Mouse (Mus musculus): ENCODE measurements around the gene Knl1. TPM values are rescaled to one million over a fixed set of nuclear protein-coding genes. Genes with fewer than 3 reads are reported as not detected.

Knl1 gene
- 1 to 10 TPM; 8.8 to 9.2 TPM for polyA plus RNA-seq (2017; shearing (Covaris generic))

GRCm38 (mm10) chr2:119046649-119047611, at the start of gene Knl1:
Gene Knl1, plus strand, starts transcription at chr2:119047119.

GRCm38 (mm10) chr2:119028941-119029551, 17.9 kb upstream of the Knl1 start, which contains the start of gene Ccdc32:
Gene Ccdc32, minus strand, starts transcription at chr2:119029393.

GRCm38 (mm10) chr2:119034656-119035396, 12.1 kb upstream of the Knl1 start, which contains the start of gene Rpusd2:
Gene Rpusd2, plus strand, starts transcription at chr2:119034790.

GRCm38 (mm10) chr2:119112438-119113112, 65.7 kb downstream of the Knl1 start, which contains the start of gene Rad51:
Gene Rad51, plus strand, starts transcription at chr2:119112793.

Other genes starting within 250 kb of the Knl1 start
- gene Knstrn, start 233.1 kb upstream of the Knl1 start, polyA plus RNA-seq (2017; shearing (Covaris generic)), result 10 to 100 TPM; 14.6 to 20.5 TPM
- 10 to 100 TPM; 49.2 to 54.3 TPM for gene Ivd, start 185.2 kb upstream of the Knl1 start, polyA plus RNA-seq (2017; shearing (Covaris generic))
- 10 to 100 TPM; 11.0 to 16.9 TPM for gene Bahd1, start 146.7 kb upstream of the Knl1 start, polyA plus RNA-seq (2017; shearing (Covaris generic))
- gene Chst14, start 120.6 kb upstream of the Knl1 start, polyA plus RNA-seq (2017; shearing (Covaris generic)), result 1 to 10 TPM; 6.2 to 7.1 TPM
- gene Ccdc32, start 17.7 kb upstream of the Knl1 start, polyA plus RNA-seq (2017; shearing (Covaris generic)), result 10 to 100 TPM; 23.9 to 25.4 TPM
- gene Rpusd2, start 12.3 kb upstream of the Knl1 start, polyA plus RNA-seq (2017; shearing (Covaris generic)), result 1 to 10 TPM; 1.8 to 2.1 TPM
- 10 to 100 TPM; 15.3 to 16.5 TPM for gene Rad51, start 65.7 kb downstream of the Knl1 start, polyA plus RNA-seq (2017; shearing (Covaris generic))
- gene Rmdn3, start 109.9 kb downstream of the Knl1 start, polyA plus RNA-seq (2017; shearing (Covaris generic)), result 10 to 100 TPM; 15.4 to 21.4 TPM
- gene Gchfr, start 120.7 kb downstream of the Knl1 start, polyA plus RNA-seq (2017; shearing (Covaris generic)), result not detected
- under 1 TPM; 0.13 to 0.27 TPM for gene Gm14137, start 127.4 kb downstream of the Knl1 start, polyA plus RNA-seq (2017; shearing (Covaris generic))
- gene Zfyve19, start 161.5 kb downstream of the Knl1 start, polyA plus RNA-seq (2017; shearing (Covaris generic)), result 10 to 100 TPM; 35.1 to 45.8 TPM
- gene Dnajc17, start 161.7 kb downstream of the Knl1 start, polyA plus RNA-seq (2017; shearing (Covaris generic)), result 10 to 100 TPM; 19.2 to 32.5 TPM
- gene Ppp1r14d, start 182.8 kb downstream of the Knl1 start, polyA plus RNA-seq (2017; shearing (Covaris generic)), result not detected
- gene Spint1, start 190.2 kb downstream of the Knl1 start, polyA plus RNA-seq (2017; shearing (Covaris generic)), result under 1 TPM; 0.36 to 0.97 TPM
- gene Rhov, start 224.2 kb downstream of the Knl1 start, polyA plus RNA-seq (2017; shearing (Covaris generic)), result under 1 TPM in 1 of 2 experiments, not detected in 1; 0.56 TPM
- gene Vps18, start 241.6 kb downstream of the Knl1 start, polyA plus RNA-seq (2017; shearing (Covaris generic)), result 10 to 100 TPM in 1 of 2 experiments, 1 to 10 TPM in 1; 9.7 to 12.7 TPM

All from activated CD4-positive, CD25-positive, alpha-beta regulatory T cell (primary cell).